Mouse (Mus musculus): Measurements from ENCODE around the gene Kif1b. TPM values are rescaled to one million over a fixed set of nuclear protein-coding genes. Genes with fewer than 3 reads are reported as not detected.

The Kif1b gene
- polyA plus RNA-seq, 1 experiment from 2014 or later, result 36.5 TPM

Other genes starting within 250 kb of the Kif1b start
- gene Pex14, start 207.8 kb downstream of the Kif1b start, polyA plus RNA-seq (2015; fragmentation: Nextera tagmentation; extraction: Ambion mirVana), result 47.0 and 51.1 TPM in 2 replicates
- 31.6 and 33.6 TPM in 2 replicates for gene Dffa, start 203.5 kb downstream of the Kif1b start, polyA plus RNA-seq (2015; fragmentation: Nextera tagmentation; extraction: Ambion mirVana)
- 0.39 TPM in 1 of 2 replicates, not detected in the other for gene Cort, start 180.9 kb downstream of the Kif1b start, polyA plus RNA-seq (2015; fragmentation: Nextera tagmentation; extraction: Ambion mirVana)
- 36.2 and 40.7 TPM in 2 replicates for gene Cenps, start 170.1 kb downstream of the Kif1b start, polyA plus RNA-seq (2015; fragmentation: Nextera tagmentation; extraction: Ambion mirVana)
- gene Pgd, start 140.9 kb downstream of the Kif1b start, polyA plus RNA-seq (2015; fragmentation: Nextera tagmentation; extraction: Ambion mirVana), result 117 TPM in 2 replicates
- gene Ube4b, start 119.1 kb upstream of the Kif1b start, polyA plus RNA-seq (2015; fragmentation: Nextera tagmentation; extraction: Ambion mirVana), result 34.9 and 38.4 TPM in 2 replicates
- gene Rbp7, start 147.3 kb upstream of the Kif1b start, polyA plus RNA-seq (2015; fragmentation: Nextera tagmentation; extraction: Ambion mirVana), result 2.7 and 3.6 TPM in 2 replicates
- 0.34 and 0.55 TPM in 2 replicates for gene Tmem274, start 169.7 kb upstream of the Kif1b start, polyA plus RNA-seq (2015; fragmentation: Nextera tagmentation; extraction: Ambion mirVana)
- 10.9 and 11.2 TPM in 2 replicates for gene Nmnat1, start 177.5 kb upstream of the Kif1b start, polyA plus RNA-seq (2015; fragmentation: Nextera tagmentation; extraction: Ambion mirVana)
- gene Lzic, start 177.5 kb upstream of the Kif1b start, polyA plus RNA-seq (2015; fragmentation: Nextera tagmentation; extraction: Ambion mirVana), result 44.8 and 47.4 TPM in 2 replicates
- gene Ctnnbip1, start 210.5 kb upstream of the Kif1b start, polyA plus RNA-seq (2015; fragmentation: Nextera tagmentation; extraction: Ambion mirVana), result 57.9 and 61.0 TPM in 2 replicates

All from lung, embryonic 15.5 days (tissue).